Mouse (Mus musculus) kidney, postnatal 0 days (tissue): ENCODE results near the gene Wnt5b. TPM values are rescaled to one million over a fixed set of nuclear protein-coding genes. Genes with fewer than 3 reads are reported as not detected.

Experiments
- ATAC-seq: fragments of 200-750 bp; cut with Nextera tagmentation; replicated peaks from 2 replicates; pipeline ENCODE4 v1.8.0; 2017; ENCODE audit warnings: low read depth, moderate number of reproducible peaks, moderate TSS enrichment, moderate library complexity; ENCODE audit not compliant: low FRiP score
- DNase-seq: peaks from one replicate; pipeline ENCODE4 v3.0.0-alpha.2; 2016; ENCODE audit warnings: low spot score
- H3K27ac ChIP-seq: fragments of 300-500 bp; sonication (generic); 2 replicates; pipeline ENCODE4 v1.5.1; 2014; ENCODE audit warnings: mild to moderate bottlenecking
- H3K27me3 ChIP-seq: fragments of 300-500 bp; sonication (generic); 2 replicates; pipeline ENCODE4 v1.6.1; 2014; ENCODE audit warnings: low read length, mixed read lengths; ENCODE audit not compliant: insufficient read depth
- H3K36me3 ChIP-seq: fragments of 300-500 bp; sonication (generic); 2 replicates; pipeline ENCODE4 v1.6.1; 2014; ENCODE audit warnings: low read length, mixed read lengths; ENCODE audit not compliant: insufficient read depth
- H3K4me1 ChIP-seq: fragments of 300-500 bp; sonication (generic); replicated peaks from 2 replicates; pipeline ENCODE4 v1.6.1; 2014; ENCODE audit warnings: antibody characterized with exemption, low read length, mixed read lengths; ENCODE audit not compliant: insufficient read depth
- H3K4me2 ChIP-seq: fragments of 300-500 bp; sonication (generic); 2 replicates; pipeline ENCODE4 v1.6.1; 2014; ENCODE audit warnings: mild to moderate bottlenecking, low read length, moderate library complexity, mixed read lengths
- H3K4me3 ChIP-seq: fragments of 300-500 bp; sonication (generic); replicated peaks from 2 replicates; pipeline ENCODE4 v1.5.1; 2014; ENCODE audit warnings: low read depth, low read length
- H3K9ac ChIP-seq: fragments of 300-500 bp; sonication (generic); 2 replicates; pipeline ENCODE4 v1.6.1; 2014; ENCODE audit warnings: low read depth, low read length
- H3K9me3 ChIP-seq: fragments of 300-500 bp; sonication (generic); replicated peaks from 2 replicates; pipeline ENCODE4 v1.6.1; 2016; ENCODE audit warnings: low read length, inconsistent platforms, mixed read lengths
- CTCF ChIP-seq: IDR thresholded peaks from 2 replicates; pipeline ENCODE4 v1.5.1; 2016; ENCODE audit warnings: antibody characterized with exemption, low read depth, mild to moderate bottlenecking, moderate library complexity
- WGBS: fragments of 180-500 bp; shearing (Covaris S2); extraction: QIAGEN DNeasy Blood & Tissue Kit; methylation state at CpG from one replicate; pipeline ENCODE4 v1.1.7; 2014; 5-methylcytosine and 5-hydroxymethylcytosine counted together
- polyA plus RNA-seq: library from polyadenylated mRNA; unstranded; fragments of >200 nt; fragmentation: Nextera tagmentation; extraction: Ambion mirVana; gene quantifications from 2 replicates; pipeline ENCODE4 v1.2.1, GENCODE M21; 2015

The Wnt5b gene
- polyA plus RNA-seq, 1 experiment from 2014 or later, result 12.2 TPM

DNA sequence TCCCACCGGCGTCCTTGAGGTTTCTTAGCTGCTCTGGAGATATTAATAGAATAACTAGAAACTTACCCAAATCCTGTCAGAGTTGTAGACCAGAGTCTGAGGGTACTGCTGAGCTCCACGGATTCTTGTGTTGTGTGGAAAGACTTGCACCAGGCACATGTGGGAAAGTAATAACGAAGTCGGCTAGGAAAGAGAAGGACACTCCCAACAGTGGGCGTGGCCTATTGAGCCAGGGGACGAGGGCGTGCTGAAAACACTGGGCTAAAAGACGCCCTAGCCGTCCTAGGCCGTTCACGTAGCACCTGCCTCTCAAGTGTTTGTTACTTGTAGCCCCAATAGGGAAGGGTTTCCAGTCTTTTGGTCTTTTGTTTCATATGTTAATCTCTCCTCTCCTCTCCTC is 126.8 kb downstream of the Wnt5b start, which contains the start of gene Adipor2:
Adipor2 (minus strand) TSS at position 351 of the 400 bp plus-strand sequence.
- H3K4me2 ChIP-seq, result peak within 1 kb of the TSS; percentile 33
- no peak for TF ChIP-seq CTCF
- H3K4me1 ChIP-seq, result peaks cover 3% of the 10 kb centered on the region
- ATAC-seq (peak; percentile 34; the same call in 1 of the 2 replicates), DNase-seq (peak; percentile 69)
- no peak within 1 kb of the TSS for H3K4me3 ChIP-seq
- no peak within 1 kb of the TSS for H3K27ac ChIP-seq
- H3K36me3 ChIP-seq, result no peaks in the 10 kb centered on the region
- H3K27me3 ChIP-seq, result no peaks in the 10 kb centered on the region
- WGBS, result 6% methylated on average over 12 of the region's 12 CpGs
- H3K9me3 ChIP-seq, result no peaks in the 10 kb centered on the region
- no peak within 1 kb of the TSS for H3K9ac ChIP-seq

- no peak for TF ChIP-seq CTCF
- no peak for DNase-seq
- peaks cover 3% of the 10 kb centered on the region for H3K4me1 ChIP-seq
- no peak overlapping the region for H3K9ac ChIP-seq
- ATAC-seq, result no peak
- H3K4me2 ChIP-seq, result no peak overlapping the region; the same call in 1 of the 2 replicates
- no peak overlapping the region for H3K27ac ChIP-seq
- H3K36me3 ChIP-seq, result no peaks in the 10 kb centered on the region
- H3K9me3 ChIP-seq, result no peaks in the 10 kb centered on the region
- WGBS, result 62% methylated on average over 6 of the region's 6 CpGs
- H3K27me3 ChIP-seq, result no peaks in the 10 kb centered on the region
- H3K4me3 ChIP-seq, result no peak overlapping the region
Observed at GRCm38 (mm10) chr6:119416643-119417042, 127.5 kb downstream of the Wnt5b start.

- Histone ChIP-seq H3K9ac (no peak overlapping the region), H3K36me3 (no peaks in the 10 kb centered on the region), H3K4me1 (peaks cover 3% of the 10 kb centered on the region), H3K9me3 (no peaks in the 10 kb centered on the region), H3K27ac (no peak overlapping the region), H3K4me3 (no peak overlapping the region), H3K4me2 (no peak overlapping the region), H3K27me3 (no peaks in the 10 kb centered on the region)
- WGBS, result 80% methylated on average over 15 of the region's 15 CpGs
- ATAC-seq (no peak), DNase-seq (no peak)
- TF ChIP-seq CTCF, result no peak
Observed at GRCm38 (mm10) chr6:119414262-119415043, 129.7 kb downstream of the Wnt5b start.

DNA sequence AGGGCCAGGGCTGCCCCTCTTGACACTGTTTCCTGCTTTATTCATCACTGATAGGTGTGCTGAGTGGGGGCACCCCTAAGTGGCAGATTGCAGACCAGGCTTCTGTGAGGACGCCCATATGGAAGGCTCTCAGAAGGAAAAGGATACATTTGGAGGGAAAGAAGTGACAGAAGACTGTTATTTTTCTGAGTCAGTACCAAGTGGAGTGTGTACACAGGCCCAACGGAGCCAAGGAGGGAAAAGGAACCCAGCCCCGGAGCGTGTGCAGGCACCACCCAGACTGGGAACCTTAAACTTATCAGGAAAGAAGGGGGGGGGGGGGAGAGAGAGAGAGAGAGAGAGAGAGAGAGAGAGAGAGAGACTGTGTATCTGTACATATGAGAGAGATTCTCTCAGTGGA is 131.6 kb downstream of the Wnt5b start:
- no peak overlapping the region for H3K27ac ChIP-seq
- TF ChIP-seq CTCF, result no peak
- H3K36me3 ChIP-seq, result no peaks in the 10 kb centered on the region
- no peaks in the 10 kb centered on the region for H3K9me3 ChIP-seq
- no peak overlapping the region for H3K4me3 ChIP-seq
- ATAC-seq (no peak), DNase-seq (no peak)
- 85% methylated on average over 4 of the region's 4 CpGs for WGBS
- H3K4me2 ChIP-seq, result no peak overlapping the region
- H3K27me3 ChIP-seq, result no peaks in the 10 kb centered on the region
- H3K9ac ChIP-seq, result no peak overlapping the region
- no peaks in the 10 kb centered on the region; the same call in 1 of the 2 replicates for H3K4me1 ChIP-seq

GRCm38 (mm10) chr6:119411511-119411910 is 132.6 kb downstream of the Wnt5b start:
- Histone ChIP-seq H3K4me3 (no peak overlapping the region), H3K27ac (no peak overlapping the region), H3K4me1 (no peaks in the 10 kb centered on the region), H3K4me2 (no peak overlapping the region), H3K36me3 (no peaks in the 10 kb centered on the region), H3K9ac (no peak overlapping the region), H3K27me3 (no peaks in the 10 kb centered on the region), H3K9me3 (no peaks in the 10 kb centered on the region)
- DNase-seq, result no peak
- WGBS, result 90% methylated on average over 3 of the region's 3 CpGs
- ATAC-seq, result no peak
- no peak for TF ChIP-seq CTCF

DNA sequence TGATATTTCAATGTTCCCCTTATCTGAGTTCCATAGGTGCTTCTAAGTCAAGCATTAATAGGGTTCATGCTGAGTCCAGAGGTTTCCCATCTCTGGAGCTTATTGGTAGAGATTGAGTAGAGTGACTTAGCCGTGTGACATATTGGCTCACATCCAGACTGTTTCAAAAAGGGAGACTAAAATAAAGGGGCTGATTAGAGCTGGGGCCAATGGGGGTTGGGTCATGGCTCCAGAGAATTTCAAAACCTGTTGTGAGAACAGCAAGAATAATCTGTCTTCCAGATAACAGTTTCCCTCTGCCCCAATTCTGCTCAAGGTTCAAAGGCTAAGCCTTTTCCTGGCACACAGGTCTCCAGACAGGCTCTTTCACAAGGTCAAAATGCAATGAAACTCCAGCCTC is 134.4 kb downstream of the Wnt5b start:
- Histone ChIP-seq H3K27ac (no peak overlapping the region), H3K4me3 (no peak overlapping the region), H3K4me1 (no peaks in the 10 kb centered on the region), H3K27me3 (no peaks in the 10 kb centered on the region), H3K9me3 (no peaks in the 10 kb centered on the region), H3K4me2 (no peak overlapping the region), H3K36me3 (no peaks in the 10 kb centered on the region), H3K9ac (no peak overlapping the region)
- ATAC-seq (no peak), DNase-seq (no peak)
- WGBS, result 50% methylated on average over 1 of the region's 1 CpGs
- TF ChIP-seq CTCF, result no peak
